Mouse (Mus musculus) limb, embryonic 14.5 days (tissue): ENCODE results near the gene Gab2. TPM values are rescaled to one million over a fixed set of nuclear protein-coding genes. Genes with fewer than 3 reads are reported as not detected.

Source experiments
- ATAC-seq: fragments of 200-750 bp; cut with Nextera tagmentation; 2 replicates; pipeline ENCODE4 v1.8.0; 2017; ENCODE audit warnings: low read depth, moderate number of reproducible peaks, moderate TSS enrichment; ENCODE audit not compliant: low FRiP score
- DNase-seq: peaks from one replicate; pipeline ENCODE4 v3.0.0-alpha.2; 2015; ENCODE audit warnings: low spot score
- H3K27ac ChIP-seq: fragments of 300-500 bp; sonication (generic); replicated peaks from 2 replicates; pipeline ENCODE4 v1.5.1; 2014; ENCODE audit warnings: low read depth, mild to moderate bottlenecking, low read length, moderate library complexity, mixed read lengths
- H3K27me3 ChIP-seq: fragments of 300-500 bp; sonication (generic); 2 replicates; pipeline ENCODE4 v1.6.1; 2014; ENCODE audit warnings: low read length, mixed read lengths; ENCODE audit not compliant: control insufficient read depth, insufficient read depth
- H3K36me3 ChIP-seq: fragments of 300-500 bp; sonication (generic); 2 replicates; pipeline ENCODE4 v1.6.1; 2014; ENCODE audit warnings: mild to moderate bottlenecking, low read length, moderate library complexity, mixed read lengths; ENCODE audit not compliant: control insufficient read depth, insufficient read depth
- H3K4me1 ChIP-seq: fragments of 300-500 bp; sonication (generic); 2 replicates; pipeline ENCODE4 v1.6.1; 2014; ENCODE audit warnings: antibody characterized with exemption, low read length, mixed read lengths; ENCODE audit not compliant: control insufficient read depth, insufficient read depth
- H3K4me2 ChIP-seq: fragments of 300-500 bp; sonication (generic); replicated peaks from 2 replicates; pipeline ENCODE4 v1.6.1; 2014; ENCODE audit warnings: low read depth, mild to moderate bottlenecking, low read length, moderate library complexity; ENCODE audit not compliant: severe bottlenecking
- H3K4me3 ChIP-seq: fragments of 300-500 bp; sonication (generic); replicated peaks from 2 replicates; pipeline ENCODE4 v1.5.1; 2014; ENCODE audit warnings: low read length
- H3K9ac ChIP-seq: fragments of 300-500 bp; sonication (generic); 2 replicates; pipeline ENCODE4 v1.6.1; 2014; ENCODE audit warnings: mild to moderate bottlenecking, low read depth, low read length, moderate library complexity; ENCODE audit not compliant: severe bottlenecking
- H3K9me3 ChIP-seq: fragments of 300-500 bp; sonication (generic); 2 replicates; pipeline ENCODE4 v1.6.1; 2016; ENCODE audit warnings: low read length; ENCODE audit not compliant: control insufficient read depth
- POLR2A ChIP-seq: fragments of 200-500 bp; IDR thresholded peaks from 2 replicates; pipeline ENCODE4 v1.8.0; 2012; ENCODE audit warnings: inconsistent platforms, mild to moderate bottlenecking, moderate library complexity, borderline replicate concordance; ENCODE audit not compliant: insufficient read depth, insufficient read length; ENCODE audit errors: extremely low read depth
- WGBS: fragments of 180-500 bp; shearing (Covaris S2); extraction: QIAGEN DNeasy Blood & Tissue Kit; methylation state at CpG from one replicate; pipeline ENCODE4 v1.1.7; 2014; 5-methylcytosine and 5-hydroxymethylcytosine counted together
- polyA plus RNA-seq, 2 experiments: library from polyadenylated mRNA; depleted of rRNA in 1 of 2; stranded (reverse) in 1 of 2; unstranded in 1 of 2; fragments of >200 nt; fragmentation: Nextera tagmentation in 1 of 2; extraction: Ambion mirVana in 1 of 2; gene quantifications; 2 replicates each; pipeline versions ENCODE4 v1.2.1 to v1.2.3; 2012 to 2014

The Gab2 gene
- polyA plus RNA-seq, 2 experiments: 5.1 to 7.7 TPM

- H3K9ac ChIP-seq: no peak overlapping the region
- peaks cover 8% of the 10 kb centered on the region for H3K4me1 ChIP-seq
- no peak overlapping the region for H3K4me2 ChIP-seq
- whole genome bisulfite sequencing: 82% methylated on average over 9 of the region's 9 CpGs
- no peak for DNase-seq
- H3K27me3 ChIP-seq: no peaks in the 10 kb centered on the region
- H3K36me3 ChIP-seq: no peaks in the 10 kb centered on the region
- H3K27ac ChIP-seq: no peak overlapping the region
- no peak overlapping the region for H3K4me3 ChIP-seq
- TF ChIP-seq POLR2A: no peak
- ATAC-seq: no peak
- no peaks in the 10 kb centered on the region for H3K9me3 ChIP-seq
Measured at GRCm38 (mm10) chr7:97083579-97083978, 2.2 kb downstream of the Gab2 start.

DNA sequence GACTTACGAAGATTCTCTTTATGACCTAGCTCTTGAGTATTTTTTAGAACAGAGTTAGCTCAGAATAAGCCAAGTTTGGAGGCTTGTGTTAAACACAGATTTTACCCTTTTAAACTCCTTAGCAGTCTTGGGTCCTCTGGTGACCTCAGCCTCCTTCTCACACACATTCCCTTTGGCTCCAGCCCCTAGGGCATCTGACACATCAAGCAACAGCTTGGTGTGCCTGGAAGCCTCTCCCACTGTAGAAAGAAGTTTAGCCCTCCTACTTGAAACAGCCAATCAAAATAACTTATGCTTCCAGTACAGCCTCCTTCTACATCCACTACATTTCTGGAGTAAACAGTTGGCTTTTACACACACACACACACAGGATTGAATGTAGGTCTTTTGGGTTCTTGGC is 2.8 kb downstream of the Gab2 start:
- ATAC-seq (no peak), DNase-seq (no peak)
- Histone ChIP-seq H3K4me3 (no peak overlapping the region), H3K4me1 (peaks cover 8% of the 10 kb centered on the region), H3K27me3 (no peaks in the 10 kb centered on the region), H3K9me3 (no peaks in the 10 kb centered on the region), H3K4me2 (no peak overlapping the region), H3K27ac (no peak overlapping the region), H3K36me3 (no peaks in the 10 kb centered on the region), H3K9ac (no peak overlapping the region)
- no peak for TF ChIP-seq POLR2A
- WGBS: 93% methylated on average over 1 of the region's 1 CpGs

DNA sequence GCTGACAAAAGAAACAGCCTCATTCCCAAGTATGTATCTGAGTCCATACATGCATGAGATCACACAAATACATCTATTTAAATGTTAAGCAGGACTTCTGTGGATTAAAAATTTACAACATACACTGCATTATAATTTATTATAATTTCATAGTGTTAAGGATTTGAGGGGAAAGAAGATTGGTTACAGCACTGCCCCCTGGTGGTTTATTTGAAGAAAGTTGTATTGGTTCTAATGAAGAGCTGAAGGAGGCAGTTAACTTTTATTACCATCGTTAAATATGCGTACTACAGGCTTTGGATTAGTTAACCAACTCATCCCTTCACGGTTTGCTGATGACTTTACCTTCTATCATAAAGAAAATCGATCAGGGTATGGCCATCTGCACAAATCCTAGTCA is 3.9 kb downstream of the Gab2 start:
- peak; percentile 83 for DNase-seq
- no peak for ATAC-seq
- WGBS: 1% methylated on average over 4 of the region's 4 CpGs
- no peak overlapping the region for H3K4me2 ChIP-seq
- TF ChIP-seq POLR2A: no peak
- peaks cover 4% of the 10 kb centered on the region for H3K4me1 ChIP-seq
- H3K4me3 ChIP-seq: no peak overlapping the region
- no peak overlapping the region for H3K9ac ChIP-seq
- no peaks in the 10 kb centered on the region for H3K27me3 ChIP-seq
- no peak overlapping the region for H3K27ac ChIP-seq
- H3K36me3 ChIP-seq: no peaks in the 10 kb centered on the region
- no peaks in the 10 kb centered on the region for H3K9me3 ChIP-seq

GRCm38 (mm10) chr7:97094241-97094640 is 12.9 kb downstream of the Gab2 start:
- Histone ChIP-seq H3K4me3 (no peak overlapping the region), H3K4me1 (no peaks in the 10 kb centered on the region), H3K9me3 (no peaks in the 10 kb centered on the region), H3K27me3 (no peaks in the 10 kb centered on the region), H3K36me3 (no peaks in the 10 kb centered on the region), H3K9ac (no peak overlapping the region), H3K4me2 (no peak overlapping the region), H3K27ac (no peak overlapping the region)
- DNase-seq (no peak), ATAC-seq (no peak)
- WGBS: 79% methylated on average over 3 of the region's 3 CpGs
- no peak for TF ChIP-seq POLR2A

- ATAC-seq (no peak), DNase-seq (no peak)
- Histone ChIP-seq H3K9ac (no peak overlapping the region), H3K9me3 (no peaks in the 10 kb centered on the region), H3K4me2 (no peak overlapping the region), H3K4me3 (no peak overlapping the region), H3K36me3 (no peaks in the 10 kb centered on the region), H3K27me3 (no peaks in the 10 kb centered on the region), H3K4me1 (no peaks in the 10 kb centered on the region), H3K27ac (no peak overlapping the region)
- WGBS: 87% methylated on average over 3 of the region's 3 CpGs
- no peak for TF ChIP-seq POLR2A
Measured at GRCm38 (mm10) chr7:97108119-97108518, 26.7 kb downstream of the Gab2 start.

DNA sequence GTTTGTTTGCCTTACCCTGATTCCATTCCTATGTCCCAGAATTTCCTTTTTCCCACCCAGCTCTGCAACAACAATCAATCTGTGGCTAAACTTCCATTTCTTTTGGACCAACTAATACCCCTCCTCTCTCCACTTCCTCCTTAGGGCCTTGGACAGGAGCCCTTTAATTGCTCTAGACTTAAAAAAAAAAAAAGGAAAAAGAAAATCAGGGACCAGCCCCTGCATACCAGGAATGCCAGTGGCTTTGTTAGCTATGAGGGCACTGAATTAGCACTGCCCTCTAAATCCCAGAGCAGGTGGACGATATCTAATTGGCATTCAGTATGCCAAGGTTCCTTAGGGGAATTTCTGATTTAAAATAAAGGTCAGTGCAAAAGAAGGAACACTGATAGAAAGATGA is 47.6 kb downstream of the Gab2 start:
- Histone ChIP-seq H3K36me3 (no peaks in the 10 kb centered on the region), H3K4me3 (no peak overlapping the region), H3K27ac (no peak overlapping the region), H3K27me3 (no peaks in the 10 kb centered on the region), H3K4me1 (no peaks in the 10 kb centered on the region), H3K9me3 (no peaks in the 10 kb centered on the region), H3K9ac (no peak overlapping the region), H3K4me2 (no peak overlapping the region)
- WGBS: 47% methylated on average over 1 of the region's 1 CpGs
- ATAC-seq (no peak), DNase-seq (peak; percentile 11)
- no peak for TF ChIP-seq POLR2A
